Comparison of ENCODE assay signal across 8 mouse cellular contexts in the genomic region with DNA sequence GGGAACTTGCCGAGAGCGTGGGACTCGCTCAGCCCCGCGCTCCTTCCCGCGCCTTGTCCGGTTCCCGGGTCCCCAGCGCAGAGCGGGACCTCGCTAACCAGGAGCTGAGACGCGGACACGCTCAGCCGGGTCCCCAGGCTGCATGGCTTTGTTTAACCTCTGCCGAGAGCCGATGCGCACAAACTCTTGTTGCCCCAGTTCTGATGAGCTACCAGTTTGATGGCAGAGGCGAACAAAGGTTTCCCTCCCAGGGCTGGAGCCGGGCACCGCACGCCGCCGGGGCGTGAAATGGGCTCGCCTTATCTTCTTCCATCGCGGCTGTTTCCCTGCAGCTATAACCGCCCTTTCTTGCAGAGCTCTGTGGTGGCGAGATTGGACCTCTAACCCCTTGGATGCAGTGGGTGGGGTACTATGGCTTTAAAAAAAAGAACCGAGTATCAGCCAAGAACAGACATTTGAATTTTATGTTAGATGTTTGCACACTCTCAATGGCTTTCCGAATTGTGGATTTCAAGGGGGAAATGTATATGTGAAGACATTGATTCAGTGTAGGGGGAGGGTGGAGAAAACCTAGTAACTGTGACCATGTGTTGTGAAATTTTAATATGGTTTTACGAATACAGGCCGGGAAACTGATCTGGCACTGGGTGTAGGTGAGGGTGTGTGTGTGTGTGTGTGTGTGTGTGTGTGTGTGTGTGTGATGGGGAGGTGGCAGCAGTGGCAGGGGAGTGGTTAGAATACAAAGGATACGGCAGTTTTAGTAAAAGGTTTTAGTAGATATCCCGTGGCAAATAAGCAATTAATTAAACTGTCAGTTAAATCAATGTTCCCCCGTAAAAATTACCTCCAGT. TPM values are rescaled to one million over a fixed set of nuclear protein-coding genes. Genes with fewer than 3 reads are reported as not detected.
DNase-seq lines count a peak whose midpoint lies in the region; ATAC-seq and TF ChIP-seq lines count a peak whose summit lies in the region.

No protein-coding gene starts in this region.

- no peaks in the 10 kb centered on the region for H3K9me3 ChIP-seq in embryonic facial prominence, embryonic 10.5 days
- no peaks in the 10 kb centered on the region for H3K9me3 ChIP-seq in limb, embryonic 15.5 days

- H3K4me2 ChIP-seq in limb, embryonic 15.5 days = peak overlapping the region; percentile 94
- H3K4me2 ChIP-seq in myocyte (ENCODE audit: low read depth) = peak overlapping the region; percentile 89

- peaks cover 26% of the 10 kb centered on the region; the same call in 1 of the 2 replicates for H3K4me1 ChIP-seq in embryonic facial prominence, embryonic 10.5 days
- H3K4me1 ChIP-seq in limb, embryonic 15.5 days = peaks cover 11% of the 10 kb centered on the region

- no peak for TF ChIP-seq POLR2A in myocyte (IDR thresholded peaks at IDR 0.05; ENCODE audit: insufficient read length, low read depth)

- H3K79me2 ChIP-seq in myocyte (ENCODE audit: control insufficient read depth, insufficient read depth) = no peaks in the 10 kb centered on the region

- 0 out of 2 replicates have a peak, but pooled peaks have one; percentile 5 for ATAC-seq in limb, embryonic 15.5 days (ENCODE audit: insufficient number of reproducible peaks, low FRiP score, low TSS enrichment, low read depth)
- ATAC-seq in activated CD4-positive, CD25-positive, alpha-beta regulatory T cell, adult 4 months = no peak

- H3K36me3 ChIP-seq in embryonic facial prominence, embryonic 10.5 days (replicated peaks) = peaks cover 16% of the 10 kb centered on the region; the same call in 1 of the 2 replicates
- H3K36me3 ChIP-seq in limb, embryonic 15.5 days = no peaks in the 10 kb centered on the region
- H3K36me3 ChIP-seq in myocyte (ENCODE audit: control insufficient read depth, insufficient read depth) = no peaks in the 10 kb centered on the region

- peaks cover 11% of the 10 kb centered on the region; the same call in 1 of the 2 replicates for H3K27me3 ChIP-seq in embryonic facial prominence, embryonic 10.5 days (replicated peaks; ENCODE audit: low read depth, poor library complexity, severe bottlenecking)
- no peaks in the 10 kb centered on the region for H3K27me3 ChIP-seq in limb, embryonic 15.5 days
- no peaks in the 10 kb centered on the region for H3K27me3 ChIP-seq in myocyte (ENCODE audit: control insufficient read depth, insufficient read depth, insufficient read length)

- intact Hi-C loops in heart, postnatal 36 days (cut with DNase I) = loop anchor here (5.0 kb wide), 1 partner anchor 184 kb away; no protein-coding TSS in a partner anchor

- H3K9ac ChIP-seq in limb, embryonic 15.5 days = peak overlapping the region; percentile 82

- peak; percentile 37 to 54 for DNase-seq in layer of hippocampus, postnatal 14 days (ENCODE audit: low spot score in 2 of 2)
- DNase-seq in layer of hippocampus, adult 9-10 months (ENCODE audit: low spot score) = no peak
- DNase-seq in adrenal gland, postnatal 10 days = peak; percentile 51
- DNase-seq in embryonic facial prominence, embryonic 10.5 days (ENCODE audit: low spot score) = peak; percentile 78
- peak; percentile 2 to 4 for DNase-seq in heart, postnatal 36 days

- peak overlapping the region; percentile 99 for H3K27ac ChIP-seq in embryonic facial prominence, embryonic 10.5 days (replicated peaks)
- H3K27ac ChIP-seq in limb, embryonic 15.5 days = peak overlapping the region; percentile 72

- WGBS in embryonic facial prominence, embryonic 10.5 days = 2% methylated on average over 38 of the region's 38 CpGs
- WGBS in limb, embryonic 15.5 days = 2% methylated on average over 38 of the region's 38 CpGs

- H3ac ChIP-seq in myocyte (ENCODE audit: control insufficient read depth, insufficient read length) = peak overlapping the region; percentile 14

- peak overlapping the region; percentile 89 for H3K4me3 ChIP-seq in embryonic facial prominence, embryonic 10.5 days
- H3K4me3 ChIP-seq in limb, embryonic 15.5 days = peak overlapping the region; percentile 74
- peak overlapping the region; percentile 28 for H3K4me3 ChIP-seq in myocyte

TF ChIP-seq in myocyte, 11 proteins besides CTCF, POLR2A, EP300 and RAD21:
- TF ChIP-seq MYOG (IDR thresholded peaks at IDR 0.05; ENCODE audit: control insufficient read depth in 1 of 3, insufficient read depth in 1 of 3, insufficient read length in 2 of 3, low read depth in 2 of 3) (no peak), MYOD1 (IDR thresholded peaks at IDR 0.05; ENCODE audit: control insufficient read depth in 1 of 3, insufficient read length in 2 of 3, low read depth in 2 of 3) (no peak)
TF ChIP-seq in myocyte: peak in this region for 0.

RNA-seq across cellular contexts. Expression of gene C530008M17Rik, which starts 2.0 kb away (rescaled TPM):
- 100 to 1,000 TPM; 118 to 125 TPM for total RNA-seq in layer of hippocampus, postnatal 14 days (2021)
- total RNA-seq in adrenal gland, postnatal 10 days (2021) = 10 to 100 TPM in 1 of 2 experiments, 1 to 10 TPM in 1; 7.5 to 10.4 TPM
- 32.7 and 33.4 TPM in 2 replicates for polyA plus RNA-seq in embryonic facial prominence, embryonic 10.5 days (2016; fragmentation: Nextera tagmentation; extraction: Ambion mirVana)
- 1 to 10 TPM; 2.4 to 2.7 TPM for total RNA-seq in heart, postnatal 36 days (2021)
- polyA plus RNA-seq in limb, embryonic 15.5 days (2015; fragmentation: Nextera tagmentation; extraction: Ambion mirVana) = 10.2 and 13.4 TPM in 2 replicates
- polyA plus RNA-seq in myocyte (2012; fragmentation: generic; extraction: Trizol) = 0.94 TPM
- polyA plus RNA-seq in activated CD4-positive, CD25-positive, alpha-beta regulatory T cell, adult 4 months (2017; shearing (Covaris generic)) = under 1 TPM; 0.50 to 0.53 TPM

Comparison
In these comparisons a context has a peak if more than half of its experiments do, and no peak if none do; other contexts are left out.
1. H3K4me3 ChIP-seq: peak in every context shown above with its lines; median percentile 89 in embryonic facial prominence, embryonic 10.5 days; 74 in limb, embryonic 15.5 days; 28 in myocyte.